Mouse (Mus musculus): Measurements from ENCODE around the gene Tnfsf13b.

The Tnfsf13b gene

GRCm38 (mm10) chr8:10006156-10006985, at the start of gene Tnfsf13b:
Gene Tnfsf13b, plus strand, starts transcription at chr8:10006467.
- peak; percentile 27 to 42 for DNase-seq

GRCm38 (mm10) chr8:9958338-9958737, 47.9 kb upstream of the Tnfsf13b start:
- DNase-seq = no peak

GRCm38 (mm10) chr8:9959919-9960318, 46.3 kb upstream of the Tnfsf13b start:
- no peak for DNase-seq

GRCm38 (mm10) chr8:9971866-9972265, 34.4 kb upstream of the Tnfsf13b start:
- DNase-seq = no peak

- DNase-seq = no peak
Observed at GRCm38 (mm10) chr8:9975276-9975675, 31.0 kb upstream of the Tnfsf13b start.

- peak; percentile 98 to 99 for DNase-seq
Observed at GRCm38 (mm10) chr8:9975898-9976611, 30.2 kb upstream of the Tnfsf13b start.

GRCm38 (mm10) chr8:9977016-9977415, 29.3 kb upstream of the Tnfsf13b start:
- no peak for DNase-seq

- peak; percentile 98 for DNase-seq
Observed at GRCm38 (mm10) chr8:9977573-9978314, 28.5 kb upstream of the Tnfsf13b start, which contains the start of the genes Lig4 and Abhd13. Gene Lig4, minus strand, starts transcription at chr8:9977686. Gene Abhd13, plus strand, starts transcription at chr8:9977707.

GRCm38 (mm10) chr8:9978475-9979230, 27.6 kb upstream of the Tnfsf13b start:
- DNase-seq = no peak

GRCm38 (mm10) chr8:9979746-9980145, 26.5 kb upstream of the Tnfsf13b start:
- DNase-seq = no peak

GRCm38 (mm10) chr8:9980188-9980587, 26.1 kb upstream of the Tnfsf13b start:
- DNase-seq = no peak

- no peak for DNase-seq
Observed at GRCm38 (mm10) chr8:10004115-10004514, 2.2 kb upstream of the Tnfsf13b start.

GRCm38 (mm10) chr8:10006986-10007659, 856 bp downstream of the Tnfsf13b start:
- DNase-seq = peak; percentile 5 to 10

GRCm38 (mm10) chr8:10007660-10008028, 1.4 kb downstream of the Tnfsf13b start:
- no peak for DNase-seq

GRCm38 (mm10) chr8:10016252-10016651, 10.0 kb downstream of the Tnfsf13b start:
- no peak for DNase-seq

GRCm38 (mm10) chr8:10017231-10017630, 11.0 kb downstream of the Tnfsf13b start:
- peak in 1 of 2 experiments; percentile 18 for DNase-seq

GRCm38 (mm10) chr8:10030320-10031060, 24.2 kb downstream of the Tnfsf13b start:
- DNase-seq = no peak

- no peak for DNase-seq
Observed at GRCm38 (mm10) chr8:10031177-10031576, 24.9 kb downstream of the Tnfsf13b start.

GRCm38 (mm10) chr8:10040866-10041265, 34.6 kb downstream of the Tnfsf13b start:
- DNase-seq = peak; percentile 20 to 38

- peak; percentile 16 to 19 for DNase-seq
Observed at GRCm38 (mm10) chr8:10043842-10044510, 37.7 kb downstream of the Tnfsf13b start.
